Mouse (Mus musculus): Measurements from ENCODE around the gene Ctss.

Ctss gene

DNA sequence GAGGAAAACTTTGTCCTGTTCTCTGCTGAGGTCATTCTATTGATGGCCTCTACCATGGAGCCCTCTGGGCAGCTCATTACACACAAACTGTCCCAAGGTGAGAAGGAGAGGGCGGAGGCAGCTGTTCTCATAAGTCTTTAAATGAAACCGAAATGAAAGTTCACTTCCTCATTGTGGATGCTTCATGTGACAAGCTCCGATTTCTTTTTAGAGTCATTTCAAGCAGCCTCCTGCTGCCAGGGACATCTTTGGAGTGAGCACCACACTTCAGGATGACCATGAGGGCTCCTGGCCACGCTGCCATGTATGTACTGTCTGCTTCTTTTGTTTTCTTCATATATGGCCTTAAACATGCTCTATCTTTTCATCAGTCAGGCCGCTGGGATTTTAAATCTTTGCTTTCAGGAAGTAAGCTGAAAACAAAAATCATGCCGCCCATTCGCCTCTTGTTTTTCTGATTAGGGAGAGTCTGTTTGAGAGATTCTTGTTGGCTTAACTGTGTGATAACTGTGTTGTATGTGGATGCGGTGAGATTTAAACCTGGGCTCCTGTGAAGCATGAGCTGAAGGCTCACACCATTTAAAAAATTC is at the start of gene Ctss:
Gene Ctss (plus strand): TSS at position 165 of the 590 bp plus-strand sequence.
- DNase-seq, result no peak

DNA sequence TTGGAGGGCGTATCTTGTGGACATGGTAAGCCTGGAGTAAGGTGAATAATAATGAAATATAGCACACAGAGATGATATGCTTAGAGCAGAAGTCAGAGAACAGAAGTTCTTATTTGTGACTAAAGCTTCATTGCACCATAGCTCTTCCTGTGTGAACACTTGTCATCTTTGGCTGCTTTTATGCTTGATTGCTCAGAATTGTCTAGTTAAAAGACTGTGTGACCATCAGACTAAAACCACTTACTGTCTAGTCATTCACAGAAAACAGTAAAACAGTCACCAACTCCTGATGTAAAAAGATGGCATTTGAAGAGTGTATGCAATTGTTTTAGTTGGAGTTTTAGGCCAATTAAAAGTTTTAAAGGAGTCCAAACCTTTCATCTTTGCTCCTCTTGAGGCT is 47.6 kb upstream of the Ctss start:
- DNase-seq, result no peak

DNA sequence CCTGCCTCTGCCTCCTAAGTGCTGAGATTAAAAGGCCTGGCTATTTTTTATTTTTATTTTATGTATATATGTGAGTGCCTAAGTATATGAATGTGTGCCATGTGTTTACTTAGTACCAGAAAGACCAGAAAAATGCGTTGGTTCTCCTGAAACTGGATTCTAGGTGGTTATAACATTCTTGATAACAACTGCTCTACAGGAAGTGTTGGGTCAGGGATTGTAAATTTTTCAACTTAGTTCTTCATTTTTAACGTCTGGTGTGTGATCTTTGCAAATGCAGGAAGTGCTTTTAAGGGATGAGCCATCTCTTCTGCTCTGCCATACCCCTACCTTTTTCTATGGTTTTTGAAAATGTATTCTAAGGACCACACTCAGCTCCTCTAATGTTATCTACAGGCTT is 40.2 kb upstream of the Ctss start:
- DNase-seq, result no peak

DNA sequence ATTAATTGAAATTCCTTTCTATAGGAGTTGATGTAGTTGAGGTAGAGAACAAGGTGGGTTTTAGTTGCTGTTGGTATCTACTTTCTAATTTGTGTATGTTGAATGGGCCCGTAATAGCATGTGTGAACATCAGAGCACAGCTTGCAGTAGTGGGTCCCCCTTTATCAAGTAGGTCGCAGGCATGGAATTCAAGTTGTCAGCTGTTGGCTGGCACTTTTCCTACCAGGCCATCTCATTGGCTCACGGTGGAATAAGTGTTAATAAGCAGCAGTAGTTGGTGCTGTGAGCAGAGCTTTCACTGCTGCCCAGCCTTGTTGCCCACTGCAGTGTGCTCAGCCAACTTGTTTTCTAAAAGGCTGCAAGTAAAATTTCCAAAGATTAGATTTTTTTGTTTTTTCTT is 37.9 kb upstream of the Ctss start:
- no peak for DNase-seq

DNA sequence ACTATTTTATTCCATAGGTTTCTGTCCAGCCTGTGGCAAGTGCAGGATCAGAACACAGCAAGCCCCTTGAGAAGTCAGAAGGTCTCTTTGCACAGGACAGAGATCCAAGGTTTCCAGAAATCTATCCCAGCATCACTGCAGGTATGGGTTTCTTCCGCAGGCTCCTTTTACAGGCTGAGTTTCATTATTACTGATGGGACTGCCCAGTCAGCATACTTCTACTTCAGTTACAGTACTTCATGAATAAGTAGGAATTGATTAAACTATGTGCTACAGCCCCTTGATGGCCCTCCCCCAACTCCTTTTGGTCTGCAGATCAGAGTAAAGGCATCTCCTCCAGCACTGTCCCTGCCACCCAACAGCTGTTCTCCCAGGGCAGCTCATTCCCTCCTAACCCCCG is 36.3 kb upstream of the Ctss start:
- DNase-seq, result no peak

DNA sequence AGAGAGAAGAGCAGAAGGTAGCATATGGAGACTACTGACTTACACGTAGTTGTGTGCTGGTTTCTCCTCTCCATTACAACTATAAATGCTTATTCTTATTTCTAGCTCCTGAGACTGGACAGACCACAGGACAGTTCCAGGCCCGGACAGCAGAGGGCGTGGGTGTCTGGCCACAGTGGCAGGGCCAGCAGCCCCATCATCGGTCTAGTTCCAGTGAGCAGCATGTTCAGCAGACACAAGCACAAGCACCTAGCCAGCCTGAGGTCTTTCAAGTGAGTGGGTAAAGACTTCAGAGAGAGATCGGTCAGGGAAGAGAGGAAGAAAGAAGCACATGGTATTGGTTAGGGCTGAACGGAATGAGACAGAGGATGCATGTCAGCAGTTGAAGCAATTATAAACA is 32.2 kb upstream of the Ctss start:
- peak; percentile 49 for DNase-seq

DNA sequence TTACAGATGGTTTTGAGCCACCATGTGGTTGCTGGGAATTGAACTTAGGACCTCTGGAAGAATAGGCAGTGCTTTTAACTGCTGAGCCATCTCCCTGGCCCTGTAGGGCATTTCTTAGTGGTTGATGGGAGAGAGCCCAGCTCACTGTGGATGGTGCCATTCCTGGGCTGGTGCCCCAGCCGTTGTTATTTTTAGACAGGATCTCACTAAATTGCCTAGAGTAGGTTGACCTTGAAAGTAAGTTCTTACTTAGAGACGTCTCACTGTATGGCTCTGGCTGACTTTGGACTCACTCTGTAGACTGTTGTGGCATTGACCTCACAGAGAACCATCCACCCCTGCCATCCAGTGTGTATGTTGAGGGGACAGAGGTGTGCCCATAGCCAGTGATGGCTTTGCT is 28.4 kb upstream of the Ctss start:
- DNase-seq, result no peak

DNA sequence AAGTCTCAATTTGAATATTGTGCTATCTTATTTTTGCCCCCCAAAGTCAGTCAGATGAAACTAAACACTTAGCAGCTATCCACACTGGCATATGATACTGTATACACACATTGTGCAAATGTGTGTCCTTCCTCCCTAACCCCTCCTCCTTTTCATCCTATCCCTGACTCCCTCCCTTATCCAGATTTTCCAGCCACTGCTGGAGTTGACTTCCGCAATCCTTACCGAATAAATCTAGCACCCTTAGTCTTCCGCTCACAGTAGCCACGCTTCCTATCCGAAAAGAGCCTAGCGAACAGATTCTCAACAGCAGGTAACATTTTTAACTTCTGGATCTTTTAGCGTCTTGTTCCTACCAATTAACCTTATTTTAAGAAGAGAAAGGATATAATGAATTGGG is 27.6 kb upstream of the Ctss start, which contains the start of gene Ctsk:
Gene Ctsk (plus strand): TSS at position 233 of the 400 bp plus-strand sequence.
- no peak for DNase-seq

DNA sequence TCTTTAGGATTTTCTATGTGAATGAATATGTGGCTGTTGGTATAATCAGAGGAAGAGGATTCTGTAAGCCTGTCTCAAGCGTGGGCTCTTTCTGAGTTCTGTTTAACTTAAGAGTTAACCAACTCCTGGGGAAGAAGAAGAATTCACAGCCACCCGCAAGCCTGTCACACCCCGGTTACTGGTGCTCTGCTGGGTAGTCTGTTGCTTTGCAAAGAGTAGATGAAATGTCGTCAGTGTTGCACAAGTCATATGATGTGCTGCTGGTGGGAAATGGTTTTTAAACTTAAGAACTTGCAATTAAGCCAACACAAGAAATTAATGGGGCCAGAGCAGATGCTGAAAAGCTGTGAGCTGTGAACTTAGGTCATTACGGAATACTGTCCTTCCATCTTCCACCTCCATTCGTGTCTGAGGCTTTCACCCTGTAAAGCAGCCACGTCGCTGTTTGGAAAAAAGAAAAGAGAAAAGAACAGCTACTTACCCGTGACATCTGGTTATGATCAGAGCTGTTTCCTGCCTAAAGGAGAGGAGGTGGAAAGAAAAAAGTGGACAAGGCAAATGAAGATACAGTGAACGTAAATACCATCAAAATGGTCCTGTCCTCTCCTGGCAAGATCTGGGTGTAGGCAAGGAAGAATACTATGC is 27.0 kb upstream of the Ctss start:
- peak; percentile 41 for DNase-seq

DNA sequence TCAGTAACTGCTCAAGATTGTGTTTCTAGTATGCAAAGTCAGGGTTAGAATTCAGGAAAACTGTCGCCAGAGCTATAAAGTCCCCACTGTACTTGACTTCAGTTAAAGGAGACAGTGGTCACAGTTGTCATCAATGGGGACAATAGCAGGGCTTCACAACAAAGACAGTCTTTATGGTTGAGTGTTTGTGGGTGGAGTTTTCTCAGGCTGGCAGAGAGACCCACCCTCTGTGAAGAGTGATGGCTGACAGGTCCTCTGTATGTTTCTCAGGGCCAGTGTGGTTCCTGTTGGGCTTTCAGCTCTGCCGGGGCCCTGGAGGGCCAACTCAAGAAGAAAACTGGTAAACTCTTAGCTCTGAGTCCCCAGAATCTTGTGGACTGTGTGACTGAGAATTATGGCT is 24.3 kb upstream of the Ctss start:
- DNase-seq, result no peak

DNA sequence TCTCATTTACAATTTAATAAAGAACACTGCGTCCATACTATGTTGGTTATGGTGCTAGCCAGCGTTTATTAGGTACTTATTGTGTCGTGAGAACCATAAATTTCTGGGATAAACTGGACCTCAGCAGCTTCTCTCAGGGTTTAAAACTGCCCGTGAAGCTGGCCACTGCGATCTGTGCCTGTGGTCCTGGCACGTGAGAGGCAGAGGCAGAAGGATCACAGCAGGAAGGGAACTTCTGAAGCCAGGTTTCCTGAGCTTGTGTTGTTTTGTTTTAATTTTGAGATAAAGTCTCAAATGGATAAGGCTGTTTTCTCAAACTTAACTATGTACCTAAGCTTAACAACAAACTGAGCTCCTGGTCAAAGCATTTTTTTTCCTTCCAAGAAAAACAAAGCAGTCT is 17.2 kb upstream of the Ctss start:
- DNase-seq, result no peak

DNA sequence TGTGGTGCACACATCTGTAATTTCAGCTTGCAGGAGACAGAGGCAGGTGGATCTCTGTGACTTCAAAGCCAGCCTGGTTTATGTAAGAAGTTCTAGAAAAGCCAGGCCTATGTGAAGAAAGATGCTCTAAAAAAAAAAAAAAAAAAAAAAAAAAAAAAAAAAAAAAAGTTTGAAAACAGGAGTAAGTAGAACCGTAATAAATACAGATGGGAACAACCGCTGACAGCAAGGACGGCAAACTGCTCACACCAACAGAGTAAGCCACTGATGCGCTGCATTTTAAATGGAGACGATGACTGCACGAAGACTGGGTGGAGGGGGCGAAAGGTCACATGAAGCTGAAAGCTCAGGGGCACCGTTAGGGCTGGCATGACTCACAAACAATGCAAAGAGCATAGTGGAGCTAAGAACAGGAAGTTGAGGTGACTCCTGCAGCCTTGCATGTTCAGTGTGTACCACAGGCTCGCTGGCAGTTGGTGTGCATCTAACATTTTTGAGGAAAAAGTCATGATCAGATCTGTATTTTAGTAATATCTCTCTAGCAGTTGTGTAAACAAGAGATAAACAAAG is 14.9 kb upstream of the Ctss start:
- DNase-seq, result no peak

DNA sequence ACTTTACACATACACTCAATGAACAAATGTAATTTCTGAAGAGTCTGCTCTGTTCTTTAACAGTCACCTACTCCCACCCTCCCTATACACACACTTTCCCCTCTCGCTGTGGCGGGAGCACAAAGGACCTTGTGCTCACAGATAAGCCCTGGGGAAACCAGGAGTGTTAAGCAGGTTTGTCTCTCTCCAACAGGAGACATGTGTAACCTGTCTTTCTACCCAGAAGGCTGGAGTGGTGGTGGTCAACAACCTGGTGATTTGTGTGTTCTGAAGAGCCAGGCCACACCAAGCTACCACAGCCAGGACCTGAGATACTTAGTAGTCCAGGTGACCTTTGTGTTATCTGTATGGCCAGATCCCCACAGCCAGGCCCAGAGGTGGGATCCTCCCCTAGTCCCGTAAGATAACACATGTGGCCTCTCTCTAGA is 10.0 kb upstream of the Ctss start:
- no peak for DNase-seq

DNA sequence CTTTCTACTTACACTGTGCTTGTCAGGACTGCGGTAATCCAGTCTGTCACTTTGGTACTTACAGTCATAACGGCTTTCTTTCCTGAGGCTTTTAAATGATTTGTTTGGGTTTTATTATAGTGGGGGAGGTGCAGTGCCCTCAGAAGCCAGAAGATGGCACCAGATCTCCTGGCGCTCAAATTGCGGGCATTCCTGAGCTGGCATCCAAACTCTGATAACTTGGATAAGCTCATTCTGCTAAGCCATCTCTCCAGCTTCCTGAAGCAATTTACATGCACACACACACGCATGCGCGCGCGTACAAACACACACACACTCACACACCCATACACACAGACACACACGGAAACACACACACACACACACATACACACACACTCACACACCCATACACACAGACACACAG is 9.1 kb upstream of the Ctss start:
- peak; percentile 68 for DNase-seq

DNA sequence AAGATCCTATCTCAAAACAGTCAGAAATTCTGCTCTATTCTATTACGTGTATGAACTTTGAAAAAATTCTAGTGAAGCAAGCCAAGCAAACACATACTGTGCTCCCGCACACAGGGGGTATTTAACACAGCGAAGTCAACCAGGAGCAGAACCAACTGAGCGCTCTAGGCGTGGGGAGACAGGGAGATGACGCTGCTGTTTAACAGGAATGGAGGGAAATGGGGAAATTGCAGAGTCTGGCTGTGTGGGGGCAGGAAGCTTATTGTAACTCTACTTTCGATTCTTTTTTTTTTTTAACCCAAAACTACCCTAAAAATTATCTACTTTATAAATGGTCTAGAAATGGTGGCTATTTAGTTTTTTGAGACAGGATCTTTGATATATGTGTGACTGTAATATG is 7.7 kb upstream of the Ctss start:
- DNase-seq, result no peak

DNA sequence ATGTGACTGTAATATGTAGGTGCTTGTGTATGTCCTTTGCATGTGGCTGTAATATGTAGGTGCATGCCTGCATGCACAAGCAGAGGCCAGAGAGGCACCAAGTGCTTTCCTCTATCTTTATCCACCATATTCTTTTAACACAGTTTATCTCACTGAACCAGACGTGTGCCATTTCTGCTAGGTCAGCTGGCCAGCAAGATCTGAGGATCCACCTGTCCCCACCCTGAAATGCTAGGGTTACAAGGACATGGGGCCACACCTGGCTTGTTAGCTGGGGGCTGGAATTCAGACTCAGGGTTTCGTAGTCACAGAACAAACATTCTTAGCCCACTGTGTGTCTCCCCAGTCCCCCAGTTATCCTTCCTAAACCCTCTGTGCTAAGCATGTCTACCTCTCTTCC is 7.3 kb upstream of the Ctss start:
- DNase-seq, result no peak

DNA sequence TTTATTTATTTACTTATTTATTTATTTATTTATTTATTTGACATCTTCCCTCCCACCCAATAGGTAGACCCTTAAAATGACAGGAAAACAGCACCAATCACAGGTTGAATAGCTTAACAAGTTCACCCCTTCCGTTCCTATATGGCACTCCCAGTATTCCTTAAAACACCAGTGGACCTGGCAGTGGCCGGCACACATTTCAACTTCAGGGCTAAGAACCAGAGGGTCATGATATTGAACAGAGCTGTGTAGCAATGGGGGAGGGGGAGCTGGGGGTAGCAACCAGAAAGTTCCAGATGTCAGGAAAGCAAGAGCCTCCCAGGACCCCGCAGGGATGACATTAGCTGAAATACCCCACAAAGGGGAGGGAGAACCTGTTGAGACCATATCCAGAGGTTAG is 6.5 kb upstream of the Ctss start:
- DNase-seq, result no peak

DNA sequence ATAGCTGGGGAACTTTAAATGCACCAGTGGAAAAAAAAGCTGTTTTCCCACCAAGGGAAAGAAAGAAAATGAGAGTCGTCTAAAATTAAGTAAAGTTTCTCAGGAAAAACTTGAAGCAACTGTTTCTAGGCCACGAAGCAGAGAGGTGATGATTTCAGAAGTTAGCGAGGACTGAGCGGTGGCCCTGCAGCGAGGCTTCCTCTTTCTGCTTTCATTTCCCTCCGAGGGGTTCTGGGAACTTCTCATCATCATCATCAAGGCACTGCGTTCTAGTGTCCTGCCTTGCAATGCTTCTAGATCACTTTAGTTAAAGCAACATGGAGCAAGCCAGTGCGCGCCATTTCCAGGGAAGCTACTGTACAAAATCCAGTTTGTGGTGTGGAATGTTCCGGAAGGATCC is 5.4 kb upstream of the Ctss start:
- DNase-seq, result no peak

DNA sequence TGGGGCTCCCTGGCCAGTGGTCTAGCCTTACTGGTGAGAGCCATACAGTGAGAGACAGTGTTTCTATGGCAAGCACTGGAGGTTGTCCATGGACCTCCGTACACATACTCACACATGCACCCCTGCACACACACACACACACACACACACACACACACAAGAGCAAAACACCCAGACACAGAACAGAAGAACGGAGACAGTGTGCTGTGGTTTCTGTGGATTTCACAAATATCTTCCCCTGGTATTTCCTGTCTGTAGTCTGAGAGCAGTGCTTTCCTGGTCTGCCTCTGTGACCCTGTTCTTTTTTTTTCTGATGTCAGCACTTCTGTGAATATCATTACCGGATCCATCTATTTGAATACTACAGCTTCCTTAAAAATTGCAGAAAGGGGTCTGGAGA is 2.9 kb upstream of the Ctss start:
- no peak for DNase-seq

DNA sequence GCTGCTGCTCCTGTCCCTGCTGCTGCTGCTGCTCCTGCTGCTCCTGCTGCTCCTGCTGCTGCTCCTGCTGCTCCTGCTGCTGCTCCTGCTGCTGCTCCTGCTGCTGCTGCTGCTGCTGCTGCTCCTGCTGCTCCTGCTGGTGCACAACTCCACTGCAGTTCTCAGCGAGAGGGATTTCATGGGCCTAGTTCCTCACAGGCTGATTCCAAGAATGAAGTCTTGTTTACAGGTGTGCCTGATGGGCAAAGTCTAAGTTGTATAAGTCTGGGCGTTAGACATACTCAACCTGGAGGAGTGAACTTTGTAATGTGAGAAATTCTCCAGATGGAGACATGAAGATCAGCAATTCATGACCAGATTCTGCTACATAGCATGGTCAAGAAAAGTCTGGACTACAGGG is 1.9 kb upstream of the Ctss start:
- no peak for DNase-seq

DNA sequence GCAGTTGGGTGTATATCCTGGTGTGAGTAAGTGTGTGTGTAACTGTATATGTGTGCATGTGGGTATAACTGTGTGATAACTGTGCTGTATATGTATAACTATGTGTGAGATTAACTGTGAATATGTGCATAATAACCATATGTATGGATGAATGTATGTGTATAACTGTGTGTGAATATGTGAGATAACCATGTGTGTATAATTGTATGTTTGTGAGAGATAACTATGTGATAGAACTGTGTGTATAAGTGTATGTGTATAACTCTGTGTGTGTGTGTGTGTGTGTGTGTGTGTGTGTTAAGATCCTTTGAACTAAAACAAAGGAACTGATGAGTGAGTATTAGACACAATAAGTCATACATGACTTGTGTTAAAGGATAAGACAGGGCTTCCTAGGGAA is 475 bp upstream of the Ctss start:
- no peak for DNase-seq

DNA sequence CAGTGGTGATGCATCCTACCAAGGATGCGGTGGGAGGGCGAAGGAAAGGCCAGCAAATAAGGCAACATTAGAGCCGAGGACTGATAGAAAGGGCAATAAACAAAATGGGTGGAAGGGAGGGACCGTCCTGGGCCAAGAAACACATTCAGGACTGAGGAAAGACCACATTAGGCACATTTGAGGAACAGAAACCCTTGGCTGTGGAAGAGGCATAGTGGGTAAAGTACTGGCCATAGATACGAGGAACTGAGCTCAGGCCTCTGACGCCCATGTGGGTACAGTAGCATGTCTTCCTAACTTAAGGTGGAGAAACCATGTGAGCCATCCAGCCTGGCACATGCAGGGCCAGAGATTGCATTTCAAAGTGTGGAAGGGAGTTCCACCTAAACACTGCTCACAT is 3.2 kb downstream of the Ctss start:
- DNase-seq, result no peak

DNA sequence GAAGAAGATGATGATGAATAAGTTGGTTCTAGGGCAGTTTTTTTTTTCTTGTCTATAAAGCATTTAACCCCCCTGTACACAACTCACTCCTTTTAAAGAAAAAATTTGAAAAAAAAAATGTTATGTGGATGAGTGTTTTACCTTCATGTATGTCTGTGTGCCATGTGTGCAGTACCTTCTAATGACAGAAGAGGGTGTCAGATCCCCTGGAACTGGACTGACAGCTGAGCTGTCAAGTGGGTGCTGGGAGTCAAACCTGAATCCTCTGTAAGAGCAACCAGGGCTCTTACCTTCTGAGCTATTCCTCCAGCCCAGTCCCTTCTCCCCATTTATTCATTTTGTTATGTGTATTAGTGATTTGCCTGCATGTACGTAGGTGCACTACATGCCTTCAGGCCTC is 4.4 kb downstream of the Ctss start:
- DNase-seq, result no peak

DNA sequence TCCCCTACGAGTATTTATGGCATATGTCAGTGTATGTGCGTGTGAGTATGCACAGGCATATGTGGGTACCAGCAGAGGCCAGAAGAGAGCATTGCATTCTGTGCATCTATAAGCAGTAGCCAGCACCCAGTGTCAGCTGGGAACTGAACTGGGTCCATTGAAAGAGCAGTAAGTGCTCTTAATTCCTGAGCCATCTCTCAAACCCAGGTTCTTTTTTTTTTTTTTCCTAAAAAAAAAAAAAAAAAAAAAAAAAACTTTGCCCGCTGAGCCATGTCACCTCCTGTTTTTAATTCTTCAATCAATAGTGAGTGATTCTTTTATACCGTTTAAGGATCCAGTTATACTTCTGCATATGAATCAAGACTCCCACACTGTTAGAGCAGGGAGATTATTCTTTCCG is 6.8 kb downstream of the Ctss start:
- DNase-seq, result no peak

DNA sequence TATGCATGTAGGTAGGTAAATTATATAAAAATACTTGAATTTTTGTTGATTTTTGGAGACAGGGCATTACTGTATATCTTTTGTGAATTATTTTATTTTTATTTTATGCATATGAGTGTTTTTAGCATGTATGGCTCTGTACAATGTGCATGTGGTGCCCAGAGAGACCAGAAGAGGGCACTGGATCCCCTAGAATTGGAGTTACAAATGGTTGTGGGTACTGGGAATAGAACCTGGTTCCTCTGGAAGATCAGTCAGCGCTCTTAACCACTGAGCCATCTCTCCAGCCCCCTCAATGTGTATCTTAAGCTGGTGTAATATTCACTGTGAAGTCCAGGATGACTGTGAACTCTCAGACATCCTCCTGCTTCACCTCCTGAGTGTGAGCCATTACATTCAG is 8.3 kb downstream of the Ctss start:
- no peak for DNase-seq

Measured in right cerebral cortex, adult 18-20 months (tissue).